Mouse (Mus musculus) small intestine, adult 2 months (tissue): ENCODE data around the gene Adamtsl1. TPM values are rescaled to one million over a fixed set of nuclear protein-coding genes. Genes with fewer than 3 reads are reported as not detected.

Experiments
- H3K27ac ChIP-seq: fragments of 200-500 bp; 2 replicates; pipeline ENCODE4 v1.5.1; 2012; ENCODE audit warnings: low read depth, low read length, control low read depth, inconsistent platforms; ENCODE audit not compliant: insufficient read depth
- H3K27me3 ChIP-seq: fragments of 200-500 bp; 2 replicates; pipeline ENCODE4 v1.6.1; 2012; ENCODE audit warnings: mild to moderate bottlenecking, moderate library complexity, low read length, inconsistent platforms; ENCODE audit not compliant: control insufficient read depth, insufficient read depth
- H3K36me3 ChIP-seq: fragments of 200-500 bp; 2 replicates; pipeline ENCODE4 v1.6.1; 2012; ENCODE audit warnings: mild to moderate bottlenecking, low read length, control low read depth, inconsistent platforms; ENCODE audit not compliant: control insufficient read depth, insufficient read depth
- H3K4me1 ChIP-seq: fragments of 200-500 bp; 2 replicates; pipeline ENCODE4 v1.6.1; 2012; ENCODE audit warnings: low read length, inconsistent platforms, mixed read lengths; ENCODE audit not compliant: control insufficient read depth, insufficient read depth, insufficient read length
- H3K4me3 ChIP-seq: fragments of 200-500 bp; 2 replicates; pipeline ENCODE4 v1.5.1; 2012; ENCODE audit warnings: low read depth, mild to moderate bottlenecking, control low read depth, inconsistent platforms, low read length, moderate library complexity
- CTCF ChIP-seq: fragments of 200-500 bp; IDR thresholded peaks from 2 replicates; pipeline ENCODE4 v1.5.1; 2012; ENCODE audit warnings: low read depth, mild to moderate bottlenecking, control low read depth, inconsistent platforms, low read length, moderate library complexity, mixed read lengths; ENCODE audit not compliant: insufficient replicate concordance, insufficient read length; ENCODE audit errors: extremely low read depth
- POLR2A ChIP-seq: fragments of 200-500 bp; IDR thresholded peaks from 2 replicates; pipeline ENCODE4 v1.6.1; 2012; ENCODE audit warnings: low read depth, mild to moderate bottlenecking, control low read depth, inconsistent platforms, low read length, moderate library complexity
- WGBS: fragments of 180-500 bp; shearing (Covaris S2); methylation state at CpG from one replicate; pipeline ENCODE4 v1.1.7; 2018; 5-methylcytosine and 5-hydroxymethylcytosine counted together
- polyA plus RNA-seq: library from polyadenylated mRNA; depleted of rRNA; stranded (reverse); fragments of >200 nt; gene quantifications from 2 replicates; pipeline ENCODE4 v1.2.3, GENCODE M21; 2012

Adamtsl1 gene
- polyA plus RNA-seq, 1 experiment, result 1.1 TPM

GRCm38 (mm10) chr4:86401116-86401515, 887.1 kb downstream of the Adamtsl1 start:
- Histone ChIP-seq H3K4me1 (no peaks in the 10 kb centered on the region), H3K27me3 (no peaks in the 10 kb centered on the region), H3K4me3 (no peak overlapping the region), H3K36me3 (no peaks in the 10 kb centered on the region), H3K27ac (no peak overlapping the region)
- TF ChIP-seq CTCF, result no peak
- TF ChIP-seq POLR2A, result no peak
- WGBS, result 60% methylated on average over 3 of the region's 3 CpGs

- H3K27ac ChIP-seq, result no peak overlapping the region
- no peaks in the 10 kb centered on the region for H3K36me3 ChIP-seq
- H3K4me3 ChIP-seq, result no peak overlapping the region
- WGBS, result 47% methylated on average over 7 of the region's 7 CpGs
- no peaks in the 10 kb centered on the region for H3K27me3 ChIP-seq
- TF ChIP-seq CTCF (no peak), POLR2A (no peak)
- no peaks in the 10 kb centered on the region for H3K4me1 ChIP-seq
Measured at GRCm38 (mm10) chr4:86406501-86407199, 892.7 kb downstream of the Adamtsl1 start.

- H3K4me1 ChIP-seq, result no peaks in the 10 kb centered on the region
- H3K27ac ChIP-seq, result no peak overlapping the region
- no peaks in the 10 kb centered on the region for H3K36me3 ChIP-seq
- WGBS, result 71% methylated on average over 3 of the region's 3 CpGs
- no peaks in the 10 kb centered on the region for H3K27me3 ChIP-seq
- H3K4me3 ChIP-seq, result no peak overlapping the region
- TF ChIP-seq POLR2A (no peak), CTCF (no peak)
Measured at GRCm38 (mm10) chr4:86407200-86407527, 893.2 kb downstream of the Adamtsl1 start.

- Histone ChIP-seq H3K36me3 (no peaks in the 10 kb centered on the region), H3K27ac (no peak overlapping the region), H3K4me1 (no peaks in the 10 kb centered on the region), H3K4me3 (no peak overlapping the region), H3K27me3 (no peaks in the 10 kb centered on the region)
- TF ChIP-seq POLR2A, result no peak
- TF ChIP-seq CTCF, result no peak
- 91% methylated on average over 9 of the region's 9 CpGs for WGBS
Measured at GRCm38 (mm10) chr4:86408421-86408820, 894.4 kb downstream of the Adamtsl1 start.

- no peak for TF ChIP-seq CTCF
- no peak for TF ChIP-seq POLR2A
- Histone ChIP-seq H3K4me1 (no peaks in the 10 kb centered on the region), H3K36me3 (no peaks in the 10 kb centered on the region), H3K4me3 (no peak overlapping the region), H3K27me3 (no peaks in the 10 kb centered on the region), H3K27ac (no peak overlapping the region)
- WGBS, result 90% methylated on average over 3 of the region's 3 CpGs
Measured at GRCm38 (mm10) chr4:86410946-86411345, 897.0 kb downstream of the Adamtsl1 start.

GRCm38 (mm10) chr4:86413388-86413787, 899.4 kb downstream of the Adamtsl1 start:
- Histone ChIP-seq H3K27me3 (no peaks in the 10 kb centered on the region), H3K4me3 (no peak overlapping the region), H3K4me1 (no peaks in the 10 kb centered on the region), H3K36me3 (no peaks in the 10 kb centered on the region), H3K27ac (no peak overlapping the region)
- 46% methylated on average over 3 of the region's 3 CpGs for WGBS
- TF ChIP-seq CTCF (no peak), POLR2A (no peak)

GRCm38 (mm10) chr4:86416401-86417025, 902.5 kb downstream of the Adamtsl1 start:
- TF ChIP-seq POLR2A, result no peak
- no peak for TF ChIP-seq CTCF
- WGBS, result 64% methylated on average over 15 of the region's 15 CpGs
- Histone ChIP-seq H3K36me3 (no peaks in the 10 kb centered on the region), H3K4me1 (no peaks in the 10 kb centered on the region), H3K27ac (no peak overlapping the region), H3K4me3 (no peak overlapping the region), H3K27me3 (no peaks in the 10 kb centered on the region)
